Mouse (Mus musculus): Measurements from ENCODE around the gene Fnip2. TPM values are rescaled to one million over a fixed set of nuclear protein-coding genes. Genes with fewer than 3 reads are reported as not detected.

Fnip2 gene
- total RNA-seq, 2 experiments from 2014 or later, result 24.7 to 24.8 TPM

DNA sequence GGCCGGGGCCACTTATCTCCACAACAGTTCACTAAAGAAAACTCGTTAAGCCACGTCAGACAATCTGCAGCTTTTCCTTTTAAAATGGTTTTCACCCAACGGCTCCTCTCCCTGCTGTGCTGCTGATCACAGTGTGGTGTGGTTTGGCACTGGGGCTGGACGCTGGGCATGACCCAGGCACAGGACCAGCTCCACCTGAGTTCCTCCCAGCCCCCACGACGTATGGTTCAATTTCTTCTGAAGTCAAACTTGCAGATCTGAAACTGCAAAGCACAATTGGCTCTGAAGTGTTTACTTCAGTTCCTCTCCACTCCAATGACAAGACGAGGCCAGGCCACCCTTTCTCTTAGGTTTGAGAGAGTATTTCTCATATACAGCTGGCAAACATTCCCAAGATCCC is 39.1 kb downstream of the Fnip2 start:
- DNase-seq, result peak in 1 of 2 experiments; percentile 45

DNA sequence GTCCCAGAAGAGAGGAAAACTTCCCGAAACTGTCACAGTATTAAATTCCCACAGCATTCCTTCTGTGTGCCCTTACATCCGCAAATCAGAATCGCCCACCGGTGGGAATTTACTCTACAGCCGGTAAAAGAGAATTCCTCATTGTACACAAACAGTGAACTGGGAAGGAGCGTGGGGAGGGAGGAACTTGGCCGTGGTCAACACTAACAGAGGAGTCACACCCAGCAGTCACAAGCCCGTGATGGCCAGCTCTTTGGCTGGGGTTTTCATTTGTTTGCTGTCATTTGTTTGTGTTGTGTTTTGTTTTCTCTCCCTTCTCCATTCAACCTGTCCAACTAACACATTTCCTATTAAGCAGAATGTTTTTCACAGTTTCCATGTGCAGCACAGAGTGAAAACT is 39.7 kb downstream of the Fnip2 start:
- peak; percentile 70 to 72 for DNase-seq

DNA sequence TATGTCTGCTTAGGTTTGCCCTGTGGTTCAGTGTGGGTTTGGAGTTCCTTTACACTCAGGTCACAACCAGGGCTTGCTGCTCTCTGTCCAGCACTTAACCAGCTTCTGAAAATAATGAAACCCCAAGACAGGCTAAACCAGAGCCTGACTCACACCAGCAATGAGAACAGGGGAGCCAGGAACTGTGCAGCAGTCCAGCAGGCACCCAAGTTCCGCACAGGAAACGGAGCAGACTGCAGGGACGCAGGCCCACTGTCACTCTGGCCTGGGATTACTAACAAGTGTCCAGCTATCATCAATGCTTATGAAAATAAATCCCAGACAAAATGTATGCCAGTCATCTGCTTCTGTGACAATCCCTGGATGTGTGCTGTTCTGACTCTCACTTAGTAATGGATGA is 40.1 kb downstream of the Fnip2 start:
- peak in 1 of 2 experiments; percentile 36 for DNase-seq

DNA sequence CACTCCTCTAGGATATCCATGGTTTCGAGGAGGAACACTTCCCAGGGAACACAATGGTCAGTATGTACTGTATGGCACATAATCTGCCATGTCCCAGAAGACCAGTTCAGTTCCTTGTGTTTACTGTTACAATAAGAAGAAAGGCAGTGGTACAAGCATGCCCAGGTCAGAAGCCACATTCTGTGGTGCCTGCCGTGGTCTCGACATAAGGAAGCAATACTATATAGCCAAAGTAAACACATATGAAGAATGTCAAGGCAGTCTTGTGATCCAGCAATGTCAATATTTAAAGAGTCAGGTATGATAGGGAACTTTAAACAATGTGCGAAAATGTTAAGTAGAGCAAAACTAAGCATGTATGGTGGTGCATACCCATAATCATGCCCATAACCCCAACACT is 44.2 kb downstream of the Fnip2 start:
- DNase-seq, result no peak

DNA sequence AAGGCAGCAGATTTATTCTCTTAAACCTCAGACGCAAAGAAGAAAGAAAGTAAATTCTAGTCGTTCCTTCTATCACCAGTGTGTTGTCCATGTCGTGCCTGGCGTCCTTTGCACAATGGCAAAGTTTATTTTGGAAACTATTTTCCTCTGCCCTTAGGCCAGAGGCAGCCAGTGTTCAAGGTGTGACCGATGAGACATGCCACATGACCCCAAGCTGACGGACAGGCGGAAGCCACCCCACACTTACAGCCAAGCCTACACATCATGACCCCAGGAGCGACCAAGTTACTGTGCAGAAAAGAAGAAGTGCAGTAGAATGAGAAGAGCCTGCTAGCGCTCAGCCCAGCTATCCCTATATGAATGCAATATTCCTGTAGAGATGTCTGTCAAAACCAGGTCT is 47.7 kb downstream of the Fnip2 start:
- peak; percentile 39 to 54 for DNase-seq

DNA sequence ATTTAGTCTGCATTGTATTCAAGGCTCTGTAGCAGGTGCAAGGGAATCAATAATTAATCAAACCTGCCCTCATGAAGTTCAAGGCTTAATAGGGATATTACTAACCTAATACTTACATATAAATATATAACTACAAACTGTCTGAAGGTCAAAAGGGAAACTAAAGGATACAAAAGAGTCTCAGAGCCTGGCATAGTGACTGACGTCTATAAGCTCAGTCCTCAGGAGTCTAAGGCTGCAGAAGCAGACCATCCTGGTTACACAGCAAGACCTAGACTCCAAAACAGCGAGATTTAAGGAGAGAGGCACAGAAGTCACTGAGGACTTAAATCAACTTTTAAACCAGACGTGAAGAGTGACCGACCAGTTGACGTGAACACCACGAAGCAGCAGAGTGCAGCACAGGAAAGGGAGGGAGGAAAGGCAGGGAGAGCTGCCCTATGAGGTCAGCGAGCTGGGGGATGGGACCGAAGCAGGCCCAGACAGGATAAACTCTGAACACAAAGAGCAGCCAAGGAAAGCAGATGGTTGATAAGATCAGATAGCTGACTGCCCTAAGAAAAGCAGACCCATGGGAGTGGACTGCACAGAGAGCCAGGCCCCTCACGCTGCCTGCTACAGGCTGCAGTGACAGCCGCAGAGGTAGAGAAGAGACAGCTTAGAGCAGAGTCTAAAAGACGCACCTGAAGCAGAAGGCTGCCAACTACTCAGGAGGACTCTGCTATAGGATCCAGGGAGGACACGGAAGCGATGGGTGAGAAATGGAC is 48.7 kb downstream of the Fnip2 start:
- DNase-seq, result peak; percentile 69 to 73

DNA sequence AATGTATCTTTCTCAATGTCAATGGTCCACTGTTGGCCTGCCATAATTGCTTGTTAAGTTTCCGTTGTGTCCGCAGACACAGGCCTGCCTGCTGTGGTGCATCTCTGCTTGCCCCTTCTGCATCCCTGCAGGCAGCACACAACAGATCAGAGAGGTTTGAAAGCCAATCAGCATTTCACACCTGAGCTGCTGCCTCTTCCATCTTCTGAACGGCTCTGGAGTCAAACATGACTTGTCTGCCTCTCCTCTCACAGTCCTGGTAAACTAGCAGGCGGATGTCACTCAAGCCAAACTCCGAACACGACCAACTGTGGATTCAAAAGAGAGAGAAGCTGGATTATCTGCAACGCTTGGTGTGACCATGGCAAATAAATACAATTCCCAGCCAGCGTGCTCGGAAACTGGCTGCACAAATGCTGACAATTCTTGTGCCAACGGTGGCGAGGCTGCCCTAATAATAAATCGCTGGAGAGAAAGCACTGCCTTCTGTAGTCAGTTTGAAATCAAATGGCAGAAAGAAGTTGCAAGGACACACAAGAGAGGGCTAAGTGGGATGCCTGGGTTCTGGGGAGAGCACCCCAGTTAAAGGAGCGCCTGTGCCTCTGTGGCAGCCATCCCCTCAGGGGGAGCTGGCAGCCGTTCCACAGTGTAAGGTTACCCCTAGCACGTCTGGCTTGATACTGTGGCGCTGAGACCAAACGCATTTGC is 49.6 kb downstream of the Fnip2 start:
- peak; percentile 38 to 59 for DNase-seq

DNA sequence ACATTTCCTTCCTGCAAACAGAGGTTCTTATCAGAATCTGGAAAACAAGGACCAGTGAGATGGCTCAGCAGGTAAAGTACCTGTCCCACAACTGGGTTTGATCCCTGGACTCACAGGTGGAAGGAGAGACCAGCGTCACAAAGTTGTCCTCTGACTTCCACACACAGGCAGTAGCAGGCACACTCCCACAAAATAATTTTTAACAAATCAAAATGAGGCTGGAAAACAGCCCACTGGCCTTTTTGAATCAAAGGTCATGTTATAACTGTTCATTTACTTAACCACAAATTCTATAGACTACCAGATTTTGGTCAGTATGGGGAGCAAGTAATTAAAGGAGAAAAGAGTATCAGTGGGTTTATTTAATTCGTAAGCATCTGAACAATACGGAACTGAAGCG is 50.6 kb downstream of the Fnip2 start:
- no peak for DNase-seq

DNA sequence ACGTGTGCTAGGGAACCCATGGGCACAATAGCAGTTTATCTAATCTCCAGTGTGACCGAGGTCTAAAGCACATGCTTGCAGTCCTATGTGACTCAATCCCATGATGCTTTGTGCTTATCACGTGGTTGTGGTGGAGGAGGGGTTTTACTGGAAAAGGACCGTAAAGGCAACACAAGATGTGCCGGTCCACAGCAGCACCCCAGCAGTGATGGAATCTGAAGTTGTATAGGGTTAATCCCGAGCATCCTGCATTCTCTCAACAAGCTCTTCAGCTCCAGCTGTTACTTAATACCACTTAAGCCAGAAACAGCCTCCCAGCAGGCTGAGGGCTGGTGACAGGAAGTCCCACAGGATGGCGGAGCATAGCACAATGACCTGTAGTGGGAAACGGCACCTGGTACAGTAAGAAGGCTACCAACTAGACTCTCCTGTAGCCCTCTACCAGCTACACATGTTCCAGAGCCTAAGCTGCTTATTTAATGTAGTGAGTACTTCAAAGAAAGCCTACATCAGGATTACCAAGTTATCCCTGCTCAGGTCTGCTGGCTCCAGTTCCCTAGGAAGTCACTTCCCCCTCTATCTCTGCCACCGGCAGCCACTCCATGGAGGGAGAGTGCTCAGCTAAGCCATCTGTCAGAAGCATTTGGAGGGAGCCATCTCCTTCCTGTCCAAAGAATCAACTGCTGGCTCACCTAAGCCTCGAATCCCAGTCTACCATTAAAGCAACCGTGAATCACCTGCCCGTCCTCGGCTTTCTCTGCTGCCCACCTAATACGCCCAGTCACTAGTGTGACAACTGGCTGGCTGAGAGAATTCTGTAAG is 51.3 kb downstream of the Fnip2 start:
- DNase-seq, result peak; percentile 49 to 59

DNA sequence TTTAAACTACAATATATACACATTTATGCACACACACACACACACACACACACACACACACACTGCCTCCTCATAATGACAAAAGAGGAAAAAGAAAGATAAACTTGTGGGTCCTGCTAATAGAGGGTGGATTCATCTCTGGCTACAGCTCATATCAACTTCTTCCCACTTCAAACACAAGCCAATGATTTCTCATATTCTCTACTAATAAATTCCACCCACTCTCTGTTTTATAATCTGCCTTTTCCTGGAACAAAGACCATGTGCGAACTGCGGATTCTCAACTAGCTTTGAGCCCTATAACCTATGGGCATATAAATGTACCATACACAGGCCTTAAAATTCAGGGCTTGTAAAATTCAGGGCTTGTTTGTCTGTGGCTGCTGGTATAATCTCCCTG is 53.3 kb downstream of the Fnip2 start:
- DNase-seq, result no peak

DNA sequence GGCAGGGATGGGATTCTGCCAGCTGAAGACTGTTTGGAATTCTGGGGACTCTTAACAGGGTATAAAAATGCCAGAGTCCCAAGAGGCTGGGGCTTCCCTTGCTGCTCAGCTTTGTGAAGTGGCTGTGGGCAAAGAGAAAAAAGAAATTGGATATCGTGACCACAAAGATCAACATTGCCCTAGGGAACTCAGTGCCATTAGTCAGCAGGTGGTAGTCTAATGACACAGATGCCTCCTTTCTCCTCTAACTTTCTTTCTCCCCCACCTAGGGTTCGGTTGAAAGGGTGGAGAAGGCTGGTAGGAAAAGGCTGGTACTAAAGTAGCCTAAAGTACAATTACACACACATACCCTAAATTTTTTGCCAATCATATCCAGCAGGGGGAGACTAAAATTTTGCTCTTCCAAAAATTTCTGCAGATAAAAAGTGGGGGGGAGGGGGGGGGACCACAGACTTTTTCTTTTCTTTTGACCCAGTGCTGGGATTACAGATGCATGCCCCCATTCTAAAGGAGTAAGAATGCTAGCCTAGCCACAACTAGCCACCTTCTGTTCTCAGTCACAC is 66.3 kb downstream of the Fnip2 start:
- no peak for DNase-seq

DNA sequence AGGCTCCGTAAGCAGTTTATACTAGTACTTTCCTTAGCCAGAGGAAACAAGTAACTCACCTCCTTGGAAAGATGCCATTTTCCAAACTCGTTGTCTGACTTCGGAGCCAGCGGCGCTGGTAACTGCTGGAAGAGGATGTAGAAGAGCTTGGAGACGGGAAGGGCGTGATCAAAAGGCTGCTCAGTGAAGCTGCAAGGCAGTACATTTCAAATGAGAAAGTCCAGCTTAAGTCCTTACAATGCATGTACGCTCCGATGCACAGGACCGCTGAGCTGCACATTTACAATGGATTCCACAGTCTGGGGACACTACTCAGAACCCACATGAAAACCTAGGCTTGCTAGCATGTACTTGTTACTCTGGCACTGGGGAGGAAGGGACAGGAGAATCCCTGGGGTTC is 67.3 kb downstream of the Fnip2 start:
- peak; percentile 52 to 70 for DNase-seq

DNA sequence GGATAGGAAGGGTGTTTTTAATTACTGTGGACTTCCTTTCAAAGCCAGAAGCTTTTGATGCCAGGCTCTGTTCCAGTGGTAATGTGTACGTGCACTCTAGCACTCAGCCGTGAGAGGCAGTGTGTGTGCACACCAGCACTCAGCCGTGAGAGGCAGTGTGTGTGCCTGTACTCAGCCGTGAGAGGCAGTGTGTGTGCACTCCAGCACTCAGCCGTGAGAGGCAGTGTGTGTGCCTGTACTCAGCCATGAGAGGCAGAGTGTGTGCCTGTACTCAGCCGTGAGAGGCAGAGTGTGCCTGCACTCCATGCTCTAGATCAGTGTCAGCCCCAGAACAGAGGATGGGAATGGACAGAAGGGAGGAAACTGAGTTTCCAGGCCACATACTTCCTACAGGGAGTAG is 70.9 kb downstream of the Fnip2 start:
- no peak for DNase-seq

DNA sequence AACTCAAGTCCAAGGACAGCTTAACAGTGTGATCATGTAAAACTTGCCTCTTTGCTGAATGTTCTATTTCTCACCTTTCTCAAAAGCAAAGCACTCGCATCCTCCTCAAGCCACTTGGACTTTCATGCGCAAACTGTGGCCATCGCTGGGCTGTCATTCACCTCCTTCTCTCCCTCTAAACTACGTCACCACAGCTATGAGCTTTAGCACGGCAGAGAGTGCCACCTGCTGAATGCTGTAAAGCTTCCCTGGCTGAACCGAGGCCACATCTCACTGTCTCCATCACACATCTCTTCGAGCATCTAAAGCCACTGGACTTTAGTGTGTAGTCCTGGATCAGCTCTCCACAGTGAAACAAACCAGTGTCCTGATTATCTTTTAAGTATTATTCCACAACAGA is 72.4 kb downstream of the Fnip2 start:
- peak in 1 of 2 experiments; percentile 34 for DNase-seq

DNA sequence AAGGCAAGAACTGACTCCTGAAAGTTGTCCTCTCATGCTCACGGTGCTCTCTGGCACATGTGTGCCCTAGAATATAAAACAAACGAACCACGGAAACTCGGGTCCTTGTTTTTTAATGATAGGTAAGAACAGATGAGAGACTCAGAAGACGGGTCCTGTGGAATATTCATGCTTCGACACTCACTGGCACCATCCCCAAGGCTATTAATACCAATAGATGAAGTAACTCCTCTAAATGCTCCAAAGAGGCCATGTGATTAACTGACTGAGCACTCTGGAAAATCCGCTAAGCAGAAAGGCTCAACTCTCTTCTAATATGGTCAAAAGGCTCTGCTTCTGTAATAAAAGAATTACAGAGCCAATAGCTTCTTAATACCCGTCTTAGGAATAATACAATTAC is 73.6 kb downstream of the Fnip2 start:
- DNase-seq, result peak; percentile 56 to 64

DNA sequence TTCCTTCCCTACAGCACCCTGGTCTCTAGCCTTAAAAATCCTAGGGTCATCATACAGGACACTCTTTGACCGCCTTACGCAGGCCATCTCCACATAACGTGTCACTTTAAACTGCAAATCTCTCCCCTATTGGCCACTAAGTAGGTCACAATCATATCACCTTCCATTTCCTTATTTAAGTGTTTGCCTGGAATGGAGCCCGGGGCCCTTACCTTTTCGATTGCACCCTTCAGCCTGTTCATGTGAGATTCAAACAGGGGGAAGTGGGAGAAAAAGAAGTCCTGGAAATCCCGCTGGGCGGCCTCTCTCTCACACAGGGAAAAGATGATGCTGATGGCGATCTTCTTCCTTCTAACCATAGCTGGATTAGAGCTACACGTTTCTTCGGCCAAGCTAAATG is 74.5 kb downstream of the Fnip2 start:
- DNase-seq, result no peak

DNA sequence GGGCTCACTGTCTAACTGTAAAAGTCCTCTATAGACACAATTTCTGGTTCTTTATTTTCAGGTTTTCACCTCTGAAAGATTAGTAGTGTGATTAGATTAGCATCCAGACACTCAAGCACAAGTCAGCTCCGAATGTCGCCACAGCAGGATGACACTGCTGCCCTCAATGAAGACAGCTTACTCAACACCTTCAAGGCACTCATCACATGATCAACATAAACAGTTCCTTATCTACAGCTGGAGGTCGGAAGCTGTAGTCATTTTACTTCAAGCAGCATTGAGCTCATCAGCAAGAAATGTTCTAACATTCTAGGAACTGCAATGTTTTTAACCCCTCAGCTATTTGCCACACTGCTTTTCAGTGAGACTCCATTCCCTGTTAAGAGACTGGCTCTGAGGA is 76.0 kb downstream of the Fnip2 start:
- no peak for DNase-seq

DNA sequence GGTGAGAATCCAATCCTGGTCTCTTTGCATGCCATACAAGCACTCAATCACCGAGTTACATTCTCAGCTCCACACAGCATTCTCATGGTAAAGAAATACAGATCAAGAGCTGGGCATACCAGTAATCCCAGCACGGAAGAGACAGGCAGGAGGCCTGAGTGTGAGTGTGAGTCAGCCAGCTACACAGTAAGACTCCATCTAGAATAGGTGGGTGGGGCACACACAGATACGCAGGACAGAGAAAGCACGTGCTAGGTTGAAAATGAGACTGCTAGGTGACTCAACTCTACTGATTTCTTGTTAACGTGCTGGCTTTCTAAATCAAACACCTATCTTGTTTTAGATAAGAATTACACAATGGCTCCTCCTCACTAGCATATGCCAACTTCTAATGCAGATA is 77.5 kb downstream of the Fnip2 start:
- no peak for DNase-seq

DNA sequence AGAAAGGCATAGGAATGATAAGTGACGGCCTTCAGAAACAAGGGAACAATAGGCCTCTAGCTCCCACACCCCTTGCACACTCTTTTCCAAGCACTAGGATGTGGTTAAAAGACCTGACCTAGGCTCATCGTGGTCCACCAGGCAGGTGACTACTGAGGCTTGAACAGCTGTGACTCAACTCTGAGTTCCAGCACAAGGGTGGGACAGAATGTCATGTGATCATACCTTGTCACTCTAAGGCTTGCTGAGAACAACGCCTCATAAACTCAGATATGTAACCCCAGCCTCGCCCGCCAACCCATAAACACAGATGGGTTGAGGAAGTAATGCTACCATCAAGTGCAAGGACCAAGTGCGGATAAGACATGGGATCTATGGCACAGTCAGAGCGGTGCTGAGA is 79.6 kb downstream of the Fnip2 start:
- DNase-seq, result no peak

DNA sequence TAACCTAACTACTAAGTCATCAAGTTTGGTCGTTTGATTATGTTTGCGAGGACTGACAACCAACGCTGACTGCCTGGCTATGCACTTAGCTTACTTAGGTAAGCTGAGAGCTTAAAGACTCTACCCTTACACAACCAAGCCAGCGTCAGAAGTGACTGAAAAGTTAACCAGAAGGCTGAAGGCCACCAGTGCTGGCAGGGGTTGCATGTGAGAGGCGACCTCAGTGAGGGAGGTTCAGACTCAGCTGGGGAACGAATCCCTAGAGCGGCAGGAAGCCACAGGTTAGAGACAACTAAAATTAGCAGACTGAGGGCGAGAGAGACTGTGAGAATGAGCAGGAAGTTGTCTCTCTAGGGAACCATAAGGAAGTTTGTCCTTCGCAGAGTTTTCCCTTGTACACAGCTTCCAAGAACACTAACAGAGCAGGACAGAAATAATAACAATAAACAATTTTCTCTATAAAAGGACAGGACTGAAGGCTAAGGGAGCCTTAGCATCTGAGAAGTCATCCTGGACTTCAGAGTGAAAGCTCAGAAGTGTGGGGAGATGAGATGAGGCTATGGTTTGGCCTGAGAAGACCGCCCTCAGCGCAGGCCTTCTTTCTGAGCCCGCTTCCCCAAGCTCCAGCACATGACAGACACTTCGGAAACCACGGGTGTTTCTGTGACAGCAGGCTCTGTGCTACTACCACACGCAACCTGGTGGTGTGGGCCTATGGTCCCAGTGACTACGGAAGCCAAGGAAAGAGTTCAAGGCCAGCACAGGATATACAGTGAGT is 83.1 kb downstream of the Fnip2 start:
- peak in 1 of 2 experiments; percentile 43 for DNase-seq

DNA sequence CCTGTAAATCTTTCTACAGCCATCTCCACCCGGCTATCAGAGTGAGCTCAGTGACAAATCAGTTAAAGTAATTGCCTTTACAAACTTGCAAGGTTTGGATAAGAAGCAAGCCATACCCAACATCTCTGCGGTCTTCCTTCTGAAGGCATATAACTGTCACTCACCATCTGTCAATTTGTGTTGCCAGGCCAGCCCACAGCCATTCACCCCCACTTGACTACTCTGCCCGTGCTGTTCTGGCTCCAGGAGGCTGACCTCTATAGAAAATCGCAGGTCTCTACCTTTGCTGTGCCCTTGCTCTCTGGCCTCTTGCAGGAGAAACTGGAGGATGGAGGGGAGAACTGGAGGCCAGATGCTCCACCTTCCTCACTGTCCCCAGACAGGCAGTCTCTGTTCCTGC is 88.7 kb downstream of the Fnip2 start:
- no peak for DNase-seq

DNA sequence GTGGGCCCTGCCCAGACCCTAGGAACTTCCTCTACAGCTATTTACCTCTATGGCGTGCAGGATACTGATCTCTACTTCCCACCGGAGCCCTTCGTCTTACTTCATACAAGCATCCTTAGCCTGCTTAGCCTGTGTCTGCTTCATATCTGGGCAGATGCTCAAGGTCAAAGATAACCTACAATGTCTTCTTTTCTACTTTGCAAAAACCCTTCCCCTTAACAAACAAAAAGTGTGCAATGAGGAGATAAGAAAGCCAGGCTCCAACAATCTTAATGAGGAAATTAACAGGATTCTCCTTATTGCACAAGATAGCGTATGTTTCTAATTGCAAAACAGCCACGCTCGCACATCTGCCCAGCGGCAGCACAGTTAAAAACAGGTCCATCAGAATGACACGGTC is 89.2 kb downstream of the Fnip2 start:
- DNase-seq, result no peak

All from heart, adult 18-20 months (tissue).